Mouse (Mus musculus) olfactory bulb, adult 2 months (tissue): Measurements from ENCODE around the gene Hist1h2an.
"Not testable (repeated sequence)": the region's sequence is repeated elsewhere in the genome, so short reads cannot be mapped to it uniquely, and the experiment has no call there.

Source experiments
- CTCF ChIP-seq: fragments of 200-500 bp; IDR thresholded peaks from 2 replicates; pipeline ENCODE4 v1.5.1; 2012; ENCODE audit warnings: low read depth, mild to moderate bottlenecking, low read length, moderate library complexity; ENCODE audit not compliant: insufficient read depth
- POLR2A ChIP-seq: fragments of 200-500 bp; IDR thresholded peaks from 2 replicates; pipeline ENCODE4 v1.6.1; 2012; ENCODE audit warnings: mild to moderate bottlenecking, low read depth, low read length, moderate library complexity; ENCODE audit not compliant: insufficient read depth

DNA sequence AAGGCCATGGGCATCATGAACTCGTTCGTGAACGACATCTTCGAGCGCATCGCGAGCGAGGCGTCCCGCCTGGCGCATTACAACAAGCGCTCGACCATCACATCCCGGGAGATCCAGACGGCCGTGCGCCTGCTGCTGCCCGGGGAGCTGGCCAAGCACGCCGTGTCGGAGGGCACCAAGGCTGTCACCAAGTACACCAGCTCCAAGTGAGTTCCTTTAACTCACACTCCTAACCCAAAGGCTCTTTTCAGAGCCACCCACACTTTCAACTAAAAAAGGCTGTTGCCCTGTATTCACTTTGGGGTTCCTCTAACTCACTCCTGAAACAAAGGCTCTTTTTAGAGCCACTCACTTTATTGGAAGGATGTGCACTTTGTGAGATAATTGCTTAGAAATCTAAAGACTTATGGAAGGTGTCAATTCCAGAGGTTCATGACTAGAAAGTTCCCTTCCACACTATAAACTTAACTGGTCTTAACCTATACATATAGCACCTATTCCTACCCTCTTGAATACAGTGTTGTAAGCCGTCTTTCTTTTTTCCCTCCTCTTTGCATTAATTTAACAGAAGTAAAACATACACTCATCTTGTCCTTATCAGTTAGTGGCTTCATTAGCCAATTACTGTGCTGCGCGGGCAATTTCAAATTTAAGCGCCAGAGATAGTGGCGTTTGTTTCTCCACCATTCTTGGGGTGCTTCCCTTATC is 32.6 kb downstream of the Hist1h2an start:
- not testable (repeated sequence) for TF ChIP-seq CTCF, POLR2A
